Mouse (Mus musculus) testis, adult 2 months (tissue): ENCODE measurements around the gene Zfp932. TPM values are rescaled to one million over a fixed set of nuclear protein-coding genes. Genes with fewer than 3 reads are reported as not detected.
"Not testable (repeated sequence)": the region's sequence is repeated elsewhere in the genome, so short reads cannot be mapped to it uniquely, and the experiment has no call there.

ENCODE experiments used
- H3K27ac ChIP-seq: fragments of 200-500 bp; 2 replicates; pipeline ENCODE4 v1.5.1; 2012; ENCODE audit warnings: low read depth, low read length; ENCODE audit not compliant: control insufficient read depth, insufficient read depth
- H3K27me3 ChIP-seq: fragments of 200-500 bp; 2 replicates; pipeline ENCODE4 v1.6.1; 2012; ENCODE audit warnings: mild to moderate bottlenecking, low read length, moderate library complexity; ENCODE audit not compliant: control insufficient read depth, insufficient read depth
- H3K36me3 ChIP-seq: fragments of 200-500 bp; 2 replicates; pipeline ENCODE4 v1.6.1; 2012; ENCODE audit warnings: mild to moderate bottlenecking, low read length; ENCODE audit not compliant: control insufficient read depth, insufficient read depth
- H3K4me1 ChIP-seq: fragments of 200-500 bp; 2 replicates; pipeline ENCODE4 v1.6.1; 2012; ENCODE audit warnings: low read length; ENCODE audit not compliant: control insufficient read depth, insufficient read depth
- H3K4me3 ChIP-seq: fragments of 200-500 bp; 2 replicates; pipeline ENCODE4 v1.5.1; 2012; ENCODE audit warnings: low read depth, mild to moderate bottlenecking, low read length, moderate library complexity, mixed read lengths; ENCODE audit not compliant: control insufficient read depth
- CTCF ChIP-seq: fragments of 200-500 bp; IDR thresholded peaks from 2 replicates; pipeline ENCODE4 v1.5.1; 2012; ENCODE audit warnings: low read depth, mild to moderate bottlenecking, inconsistent platforms, low read length, moderate library complexity; ENCODE audit not compliant: control insufficient read depth, insufficient read depth, insufficient replicate concordance
- POLR2A ChIP-seq: fragments of 200-500 bp; IDR thresholded peaks from 2 replicates; pipeline ENCODE4 v1.6.1; 2012; ENCODE audit warnings: low read depth, mild to moderate bottlenecking, inconsistent platforms, low read length, moderate library complexity; ENCODE audit not compliant: control insufficient read depth
- polyA plus RNA-seq: library from polyadenylated mRNA; depleted of rRNA; stranded (reverse); fragments of >200 nt; gene quantifications from 2 replicates; pipeline ENCODE4 v1.2.3, GENCODE M21; 2012; rRNA removed

Gene Zfp932
- polyA plus RNA-seq, result 4.4 and 7.7 TPM in 2 replicates

DNA sequence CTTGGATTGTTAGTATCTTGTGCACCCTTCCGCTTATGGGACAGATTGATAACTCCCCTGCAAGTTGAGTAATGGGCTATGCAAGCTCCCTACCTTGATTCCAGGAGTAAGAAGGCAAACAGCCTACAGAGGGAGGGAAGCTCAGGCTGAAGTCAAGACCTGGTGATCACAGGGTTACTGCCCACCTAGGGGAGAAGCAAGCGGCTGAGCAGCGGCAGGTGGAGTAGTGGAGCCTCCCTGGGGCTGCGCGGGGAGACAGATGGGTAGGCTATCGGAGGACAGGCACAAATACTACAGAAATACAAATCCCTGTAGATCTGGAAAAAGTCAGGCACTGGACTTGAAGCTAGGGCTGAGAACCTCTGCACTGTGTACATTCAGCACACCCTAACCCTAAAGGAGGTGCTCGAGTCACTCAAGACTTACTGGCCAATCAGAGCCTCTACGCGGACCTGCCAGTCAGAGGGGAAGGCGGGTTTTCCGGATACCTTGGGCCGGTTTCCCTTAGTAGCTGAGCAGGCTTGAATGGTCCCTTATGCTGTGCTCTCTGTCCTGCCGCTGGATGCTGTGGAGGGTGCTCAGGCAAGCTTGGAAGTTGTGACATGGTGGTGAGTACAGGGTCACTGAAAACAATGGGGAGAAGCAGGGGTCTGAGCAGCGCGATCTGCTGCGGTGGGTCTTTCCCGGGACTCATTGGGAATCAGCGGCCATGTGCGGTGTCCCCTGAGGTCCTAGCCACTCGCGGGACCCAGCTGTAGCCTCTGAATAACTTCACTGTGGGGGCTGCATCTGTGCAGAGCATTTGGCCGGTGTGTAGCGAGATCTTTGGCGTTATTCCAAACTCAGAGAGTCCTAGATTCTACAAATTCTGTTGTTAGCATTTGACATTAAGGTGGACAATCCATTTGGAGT lies at the start of gene Zfp932:
TSS of gene Zfp932 (plus strand) at position 496 of the 912 bp plus-strand sequence.
- H3K36me3 ChIP-seq, H3K27ac ChIP-seq, H3K4me3 ChIP-seq, H3K27me3 ChIP-seq, H3K4me1 ChIP-seq: not testable (repeated sequence)

- Histone ChIP-seq H3K36me3 (no peaks in the 10 kb centered on the region), H3K4me3 (no peak overlapping the region), H3K27ac (no peak overlapping the region), H3K4me1 (no peaks in the 10 kb centered on the region), H3K27me3 (no peaks in the 10 kb centered on the region)
- TF ChIP-seq CTCF (no peak), POLR2A (no peak)
Observed at GRCm38 (mm10) chr5:109950281-109950680, 46.0 kb upstream of the Zfp932 start.

DNA sequence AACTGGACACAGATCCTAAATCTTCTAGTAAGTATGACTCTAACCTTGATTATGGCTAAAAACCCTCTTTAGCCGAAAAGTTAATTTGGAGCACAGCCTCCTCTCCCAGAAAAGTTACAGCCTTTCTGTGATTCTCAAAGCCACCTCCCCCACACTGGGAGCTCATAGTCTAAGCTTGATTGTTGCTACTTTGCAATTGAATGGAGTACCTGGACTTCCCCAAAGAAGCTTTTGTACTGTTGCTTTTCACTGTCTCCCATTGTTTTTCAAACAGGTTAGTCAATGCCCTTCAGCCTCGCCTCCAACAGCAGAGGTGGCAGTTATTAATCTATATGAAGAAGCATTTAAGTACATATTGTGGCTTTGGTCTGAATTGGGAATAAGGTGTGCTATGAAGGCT lies 15.6 kb upstream of the Zfp932 start:
- H3K36me3 ChIP-seq, H3K4me3 ChIP-seq, H3K27ac ChIP-seq, H3K4me1 ChIP-seq, H3K27me3 ChIP-seq: not testable (repeated sequence)

GRCm38 (mm10) chr5:109995461-109995860 lies 860 bp upstream of the Zfp932 start:
- H3K36me3 ChIP-seq, H3K27ac ChIP-seq, H3K4me3 ChIP-seq, H3K4me1 ChIP-seq, H3K27me3 ChIP-seq: not testable (repeated sequence)

DNA sequence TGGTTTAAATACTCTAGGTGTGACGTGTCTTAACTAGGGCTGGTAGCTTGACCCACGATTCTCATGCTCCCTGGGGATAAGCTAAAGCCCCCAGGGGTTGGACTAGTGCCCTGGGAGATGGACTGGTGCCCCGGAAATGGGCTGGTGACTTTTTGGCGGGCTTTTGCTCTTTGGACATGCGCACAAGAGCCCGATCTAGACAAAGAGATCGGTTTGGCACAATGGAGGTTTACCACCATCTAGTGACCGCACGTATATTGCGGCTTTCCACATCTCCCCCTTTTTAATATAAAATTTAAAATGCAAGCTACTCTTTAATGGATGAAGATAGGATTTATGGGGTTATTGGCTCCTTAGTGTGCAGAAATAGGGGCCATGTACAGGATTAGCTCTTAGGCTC lies 19.5 kb downstream of the Zfp932 start:
- H3K36me3 ChIP-seq, H3K27ac ChIP-seq, H3K27me3 ChIP-seq, H3K4me1 ChIP-seq, H3K4me3 ChIP-seq: not testable (repeated sequence)

DNA sequence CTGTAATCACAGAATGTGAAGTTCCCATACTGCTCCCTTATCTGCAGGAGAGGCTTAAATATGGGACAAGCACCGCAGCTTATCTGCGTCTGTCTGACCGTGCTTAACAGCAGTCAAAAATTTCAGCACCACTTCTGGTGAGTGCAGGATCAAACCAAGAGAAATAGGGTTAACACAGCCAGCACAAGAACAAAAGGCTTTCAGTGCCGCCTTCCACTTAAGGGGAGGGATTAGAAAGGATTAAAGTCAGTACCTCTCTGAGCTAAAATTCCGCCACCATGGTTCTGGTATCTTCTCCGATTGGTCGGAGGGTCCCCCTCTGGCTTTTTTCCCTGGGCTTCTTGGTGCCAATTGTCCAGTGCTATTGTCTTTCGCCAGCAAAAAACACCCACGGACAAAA lies 27.0 kb downstream of the Zfp932 start:
- no peak for TF ChIP-seq CTCF
- no peak for TF ChIP-seq POLR2A
- Histone ChIP-seq H3K4me3 (no peak overlapping the region), H3K27ac (no peak overlapping the region), H3K4me1 (no peaks in the 10 kb centered on the region), H3K27me3 (no peaks in the 10 kb centered on the region), H3K36me3 (no peaks in the 10 kb centered on the region)

- H3K4me1 ChIP-seq, H3K27me3 ChIP-seq, H3K36me3 ChIP-seq, H3K27ac ChIP-seq, H3K4me3 ChIP-seq: not testable (repeated sequence)
Observed at GRCm38 (mm10) chr5:110023694-110024427, 27.5 kb downstream of the Zfp932 start.

- no peaks in the 10 kb centered on the region for H3K36me3 ChIP-seq
- peak overlapping the region; percentile 90 for H3K4me3 ChIP-seq
- no peak; the same call in 1 of the 2 replicates for TF ChIP-seq POLR2A
- no peak for TF ChIP-seq CTCF
- no peaks in the 10 kb centered on the region for H3K27me3 ChIP-seq
- H3K27ac ChIP-seq, result peak overlapping the region; percentile 75
- peaks cover 2% of the 10 kb centered on the region; the same call in 1 of the 2 replicates for H3K4me1 ChIP-seq
Observed at GRCm38 (mm10) chr5:110057637-110058408, 61.5 kb downstream of the Zfp932 start.

Other genes with a start within 250 kb of the Zfp932 start
- gene 4930522L14Rik, start 244.6 kb upstream of the Zfp932 start, polyA plus RNA-seq, result 0.81 and 0.93 TPM in 2 replicates
- 1.3 and 16.8 TPM in 2 replicates for gene Gm15446, start 73.1 kb upstream of the Zfp932 start, polyA plus RNA-seq
- gene Gm17655, start 76.0 kb downstream of the Zfp932 start, polyA plus RNA-seq, result 0.07 and 0.14 TPM in 2 replicates
- 0.08 and 0.17 TPM in 2 replicates for gene Gm35315, start 97.9 kb downstream of the Zfp932 start, polyA plus RNA-seq
- gene Plcxd1, start 103.4 kb downstream of the Zfp932 start, polyA plus RNA-seq, result 1.1 and 1.2 TPM in 2 replicates
- gene Gtpbp6, start 111.7 kb downstream of the Zfp932 start, polyA plus RNA-seq, result 13.9 and 17.4 TPM in 2 replicates
- gene Zfp605, start 113.6 kb downstream of the Zfp932 start, polyA plus RNA-seq, result 0.16 and 0.25 TPM in 2 replicates
- gene Chfr, start 139.3 kb downstream of the Zfp932 start, polyA plus RNA-seq, result 78.5 and 79.3 TPM in 2 replicates
- gene Golga3, start 180.2 kb downstream of the Zfp932 start, polyA plus RNA-seq, result 37.4 and 40.8 TPM in 2 replicates
- gene Ankle2, start 234.5 kb downstream of the Zfp932 start, polyA plus RNA-seq, result 10.1 and 10.6 TPM in 2 replicates